Mouse (Mus musculus) small intestine, adult 2 months (tissue): Measurements from ENCODE around the gene Tssk3.

ENCODE experiments used
- CTCF ChIP-seq: fragments of 200-500 bp; IDR thresholded peaks from 2 replicates; pipeline ENCODE4 v1.5.1; 2012; ENCODE audit warnings: low read depth, mild to moderate bottlenecking, control low read depth, inconsistent platforms, low read length, moderate library complexity, mixed read lengths; ENCODE audit not compliant: insufficient replicate concordance, insufficient read length; ENCODE audit errors: extremely low read depth
- POLR2A ChIP-seq: fragments of 200-500 bp; IDR thresholded peaks from 2 replicates; pipeline ENCODE4 v1.6.1; 2012; ENCODE audit warnings: low read depth, mild to moderate bottlenecking, control low read depth, inconsistent platforms, low read length, moderate library complexity

DNA sequence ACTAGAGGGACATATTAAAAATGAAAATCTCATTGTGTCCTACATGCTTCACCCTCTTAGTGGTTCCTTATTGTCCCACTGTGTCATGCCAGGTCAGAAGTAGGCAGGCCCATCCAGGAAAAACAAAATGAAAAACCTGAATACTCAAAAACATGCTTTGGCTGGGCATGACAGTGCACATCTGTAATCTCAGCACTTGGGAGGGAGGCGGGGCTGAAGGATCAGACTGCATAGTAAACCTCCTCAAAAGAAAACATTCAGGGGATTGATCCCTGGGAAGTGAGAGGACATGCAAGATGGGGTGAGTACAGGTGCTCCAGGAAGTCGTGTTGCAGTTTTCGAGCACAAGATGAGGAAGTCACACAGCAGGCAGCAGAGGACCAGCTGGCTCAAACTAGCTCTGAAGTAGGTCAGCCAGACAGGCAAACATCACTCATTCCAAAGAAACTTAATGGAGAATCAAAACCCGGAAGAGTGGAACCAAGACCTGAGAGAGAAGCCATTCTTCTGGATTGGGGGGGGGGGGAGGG, 26.5 kb downstream of the Tssk3 start:
- no peak for TF ChIP-seq POLR2A
- no peak for TF ChIP-seq CTCF
